Mouse (Mus musculus) liver, embryonic 14.5 days (tissue): ENCODE data around the gene Atp2c1.

Experiments used
- CTCF ChIP-seq: IDR thresholded peaks from 2 replicates; pipeline ENCODE4 v1.5.1; 2016; ENCODE audit warnings: antibody characterized with exemption, low read depth, control low read depth
- EP300 ChIP-seq: IDR thresholded peaks from 2 replicates; pipeline ENCODE4 v1.6.1; 2016; ENCODE audit warnings: antibody characterized with exemption, low read depth

DNA sequence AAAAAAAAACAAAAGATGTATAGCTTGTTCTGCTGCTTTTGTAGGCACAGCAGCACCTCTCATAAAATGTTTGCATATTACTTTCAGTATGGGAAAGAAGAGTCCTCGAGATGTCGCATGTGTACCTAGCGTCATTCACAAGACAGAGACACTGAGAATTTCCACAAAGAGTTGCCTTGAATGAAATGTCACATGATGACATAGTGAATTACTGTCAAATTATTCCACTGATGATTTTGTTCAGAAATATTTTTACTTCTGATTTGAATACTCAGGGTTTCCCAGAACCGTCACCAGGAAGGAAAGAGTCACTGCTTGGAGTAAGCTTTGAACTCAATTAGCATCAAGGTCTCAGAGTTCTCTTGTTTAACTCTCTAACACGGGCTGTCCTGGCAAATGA lies 139.7 kb downstream of the Atp2c1 start:
- TF ChIP-seq CTCF (no peak), EP300 (no peak)
